Mouse (Mus musculus) mesoderm, embryonic 11.5 days (tissue): ENCODE data around the gene Mtmr12.
"Not testable (repeated sequence)": the region's sequence is repeated elsewhere in the genome, so short reads cannot be mapped to it uniquely, and the experiment has no call there.

Experiments
- DNase-seq: peaks from one replicate; pipeline ENCODE4 v3.0.0-alpha.2; 2012; ENCODE audit warnings: low read depth, low spot score

The Mtmr12 gene

GRCm38 (mm10) chr15:12211577-12211976 is 6.7 kb downstream of the Mtmr12 start:
- no peak for DNase-seq

- no peak for DNase-seq
These were observed 7.4 kb downstream of the Mtmr12 start for GRCm38 (mm10) chr15:12212266-12212665.

DNA sequence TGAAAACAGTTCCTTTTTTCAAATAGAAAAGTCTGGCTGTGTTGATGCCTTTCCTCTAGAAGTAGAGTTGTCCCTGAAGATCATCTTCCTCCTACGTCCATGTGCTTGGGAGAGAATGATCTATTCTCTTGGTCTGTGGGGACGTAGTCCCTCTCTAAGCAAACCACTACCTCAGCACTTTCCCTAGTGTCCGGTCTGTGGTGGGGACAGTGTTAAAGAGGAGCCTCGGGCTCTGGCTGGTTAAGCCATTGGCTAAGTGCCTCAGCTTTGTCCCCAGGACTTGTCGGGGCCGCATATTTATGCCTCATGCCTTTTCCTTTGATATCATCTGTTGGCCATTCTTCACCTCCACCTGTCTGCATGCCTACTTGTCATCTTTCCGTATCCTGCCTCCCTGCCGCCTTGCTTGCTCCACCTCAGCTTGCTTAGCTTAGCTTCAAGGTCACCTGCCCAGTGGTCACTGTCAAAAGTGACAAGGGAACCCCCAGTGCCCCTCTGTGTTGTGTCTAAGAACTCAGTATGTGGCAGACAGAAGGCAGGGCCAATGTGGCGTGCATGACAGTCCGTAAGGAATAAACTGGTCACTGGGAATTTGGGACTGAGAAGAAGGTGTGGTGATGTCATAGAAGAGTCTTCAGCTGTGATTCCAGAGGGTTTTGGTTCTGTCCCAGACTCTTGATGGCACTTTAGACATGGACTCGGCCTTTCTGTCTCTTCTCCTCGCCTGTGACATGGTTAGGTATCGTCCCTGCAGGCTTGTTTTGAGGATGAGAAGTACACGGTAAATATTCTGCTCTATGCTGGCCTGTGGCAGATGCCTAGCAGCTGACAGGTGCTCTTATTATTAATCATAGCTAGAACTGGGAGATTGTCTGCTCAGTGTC is 9.9 kb downstream of the Mtmr12 start:
- no peak for DNase-seq

- DNase-seq = no peak
These were observed 10.5 kb downstream of the Mtmr12 start for GRCm38 (mm10) chr15:12215415-12215718.

DNA sequence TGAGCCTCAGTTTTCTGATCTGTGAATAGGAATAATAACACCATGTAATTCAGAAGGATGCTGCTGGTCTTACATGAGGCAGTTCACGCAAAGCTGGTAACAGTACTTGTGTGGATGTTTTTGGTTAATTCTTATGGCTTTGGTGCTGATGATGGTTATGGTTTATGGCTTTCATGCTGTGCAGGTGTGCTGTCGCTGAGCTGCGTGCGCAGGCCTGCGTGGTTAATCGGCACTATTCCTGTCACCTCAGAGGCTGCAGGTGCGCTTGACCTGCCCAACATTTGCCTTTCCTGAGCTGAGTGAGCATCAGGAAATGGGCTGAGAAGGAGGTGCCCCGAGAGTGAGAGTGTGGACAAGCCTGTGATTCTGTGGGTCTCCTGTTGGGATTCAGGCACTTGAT is 11.3 kb downstream of the Mtmr12 start:
- no peak for DNase-seq

DNA sequence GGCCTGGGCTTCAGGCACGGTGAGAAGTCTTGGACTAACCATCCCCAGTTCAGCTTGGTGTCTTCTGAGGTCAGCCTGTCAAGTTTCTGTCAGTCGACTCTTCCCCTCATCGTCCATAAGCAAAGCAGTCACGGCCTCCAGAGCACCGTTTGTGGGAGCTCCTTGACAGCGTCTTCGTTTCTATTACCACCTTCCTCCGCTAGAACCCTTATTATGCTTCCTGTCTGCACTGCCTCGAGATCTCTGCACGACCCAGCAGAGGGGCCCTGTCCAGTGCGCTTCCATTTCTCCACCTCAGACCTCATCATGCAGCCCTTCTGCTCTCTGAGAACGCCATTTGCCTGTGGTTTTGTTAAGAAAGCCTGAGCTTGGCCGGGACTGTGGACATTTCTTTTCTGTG is 12.0 kb downstream of the Mtmr12 start:
- DNase-seq = no peak

- not testable (repeated sequence) for DNase-seq
These were observed 12.5 kb downstream of the Mtmr12 start for GRCm38 (mm10) chr15:12217332-12217731.

- DNase-seq = peak; percentile 57
These were observed 13.0 kb downstream of the Mtmr12 start for GRCm38 (mm10) chr15:12217849-12218248.

GRCm38 (mm10) chr15:12218583-12219382 is 14.0 kb downstream of the Mtmr12 start:
- no peak for DNase-seq

DNA sequence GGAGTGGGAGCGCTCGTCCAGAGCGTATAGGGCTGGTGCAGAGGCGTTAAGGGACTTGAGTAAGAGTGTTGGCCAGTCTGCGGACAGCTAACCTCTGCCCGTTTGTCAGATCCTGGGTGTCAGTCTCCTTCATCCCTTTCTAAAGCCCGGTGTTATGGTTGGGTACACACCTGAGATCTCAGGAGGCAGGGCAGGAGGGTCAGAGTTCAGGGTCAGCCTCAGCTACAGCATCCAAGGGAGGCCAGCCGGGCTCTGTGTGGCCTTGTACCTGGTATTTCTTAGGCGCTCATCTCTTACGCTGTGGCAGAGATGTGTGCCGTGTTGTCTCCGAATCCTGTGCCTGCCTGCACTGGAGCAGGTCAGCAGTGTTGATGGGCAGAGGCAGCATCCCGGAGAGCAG is 16.3 kb downstream of the Mtmr12 start:
- DNase-seq = no peak

GRCm38 (mm10) chr15:12222564-12223302 is 17.9 kb downstream of the Mtmr12 start:
- DNase-seq = no peak

GRCm38 (mm10) chr15:12223393-12223792 is 18.6 kb downstream of the Mtmr12 start:
- no peak for DNase-seq

- DNase-seq = no peak
These were observed 19.4 kb downstream of the Mtmr12 start for GRCm38 (mm10) chr15:12224239-12224638.

DNA sequence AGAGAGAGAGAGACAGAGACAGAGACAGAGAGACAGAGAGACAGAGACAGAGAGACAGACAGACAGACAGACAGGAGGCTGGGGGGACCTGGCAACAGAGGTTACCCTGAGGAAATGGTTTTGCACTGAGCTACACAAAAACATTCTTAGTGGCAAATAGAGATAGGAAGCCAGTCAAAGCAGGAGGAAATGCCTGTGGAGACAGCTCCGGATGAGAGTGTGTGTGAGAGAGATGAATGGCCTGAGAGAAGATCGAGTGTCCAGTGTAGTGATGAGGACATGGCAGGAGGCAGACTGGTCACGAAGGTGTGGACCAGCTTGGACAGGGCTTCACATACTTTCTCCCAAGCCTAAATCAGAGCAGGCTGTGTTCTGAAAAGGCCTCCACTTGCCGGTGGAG is 20.2 kb downstream of the Mtmr12 start:
- DNase-seq = no peak

- DNase-seq = no peak
These were observed 22.1 kb downstream of the Mtmr12 start for GRCm38 (mm10) chr15:12226908-12227307.

DNA sequence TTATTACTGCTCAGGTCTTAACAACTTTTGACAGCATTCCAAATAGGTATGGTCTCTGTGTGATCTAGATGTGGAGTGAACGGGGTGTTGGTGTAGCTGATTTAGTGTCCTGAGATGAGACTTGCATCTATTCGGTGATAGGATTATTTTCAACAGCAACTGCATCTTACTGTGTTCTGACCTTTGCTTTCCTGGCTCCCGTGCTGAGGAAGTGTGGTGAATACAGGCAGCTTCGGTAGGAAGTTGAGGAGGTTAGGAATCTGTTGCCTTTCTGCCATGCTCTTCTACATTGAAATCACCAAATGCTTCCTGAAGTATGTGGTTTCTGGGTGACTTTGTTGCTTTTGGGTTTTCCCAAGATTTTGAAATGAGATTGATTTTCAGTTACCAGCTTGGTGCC is 22.5 kb downstream of the Mtmr12 start:
- no peak for DNase-seq

GRCm38 (mm10) chr15:12229603-12230242 is 24.9 kb downstream of the Mtmr12 start:
- DNase-seq = no peak

DNA sequence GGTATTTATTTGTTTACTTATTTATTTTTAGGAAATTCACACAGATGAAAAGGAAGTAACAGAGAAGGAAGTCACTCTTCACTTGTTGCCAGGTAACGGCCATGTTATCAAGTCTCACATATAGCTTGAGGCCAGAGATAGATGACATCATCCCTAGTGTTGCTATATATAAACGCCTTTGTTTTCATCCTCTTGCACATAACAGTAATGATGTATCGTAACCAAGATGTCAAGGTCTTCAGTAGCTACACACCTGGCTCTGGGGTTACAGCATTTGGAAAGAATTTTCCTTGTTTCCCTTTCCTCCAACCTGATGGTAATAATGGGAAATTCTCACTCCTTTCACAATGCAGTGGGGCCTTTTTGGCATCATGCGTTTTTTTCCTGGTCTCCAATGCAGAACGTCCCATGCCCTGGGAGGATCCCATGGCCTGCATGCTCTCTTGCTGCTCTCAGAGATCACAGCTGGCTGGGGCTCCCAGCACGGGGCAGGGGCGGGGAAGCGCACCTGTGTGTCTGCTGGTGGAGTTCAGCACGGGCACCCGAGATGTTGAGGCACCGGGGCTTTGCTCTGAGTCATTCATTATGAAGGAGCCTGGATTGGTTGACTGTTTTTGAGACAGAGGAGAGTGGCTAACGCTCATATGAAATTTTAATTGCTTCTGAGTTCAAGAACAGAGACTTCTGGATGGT is 25.6 kb downstream of the Mtmr12 start:
- no peak for DNase-seq

DNA sequence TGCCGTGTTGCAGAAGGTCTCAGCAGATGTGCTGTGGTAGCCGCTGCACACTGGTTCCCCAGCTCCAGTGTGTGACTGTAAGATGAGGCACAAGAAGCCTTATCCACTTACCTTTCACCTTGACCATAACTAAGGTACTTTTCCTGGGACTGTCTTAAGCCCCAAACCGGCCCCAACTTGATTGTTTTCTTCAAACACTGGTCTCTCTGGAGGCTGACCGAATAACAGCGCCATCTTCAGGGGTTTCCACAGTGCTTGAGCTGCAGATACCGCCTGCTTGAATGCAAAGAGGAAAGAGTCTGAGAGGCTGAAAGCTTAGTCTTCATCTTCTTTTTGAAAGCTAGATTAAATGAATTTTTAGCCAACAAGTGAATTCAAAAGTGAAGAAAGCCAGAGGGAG is 26.6 kb downstream of the Mtmr12 start:
- no peak for DNase-seq

DNA sequence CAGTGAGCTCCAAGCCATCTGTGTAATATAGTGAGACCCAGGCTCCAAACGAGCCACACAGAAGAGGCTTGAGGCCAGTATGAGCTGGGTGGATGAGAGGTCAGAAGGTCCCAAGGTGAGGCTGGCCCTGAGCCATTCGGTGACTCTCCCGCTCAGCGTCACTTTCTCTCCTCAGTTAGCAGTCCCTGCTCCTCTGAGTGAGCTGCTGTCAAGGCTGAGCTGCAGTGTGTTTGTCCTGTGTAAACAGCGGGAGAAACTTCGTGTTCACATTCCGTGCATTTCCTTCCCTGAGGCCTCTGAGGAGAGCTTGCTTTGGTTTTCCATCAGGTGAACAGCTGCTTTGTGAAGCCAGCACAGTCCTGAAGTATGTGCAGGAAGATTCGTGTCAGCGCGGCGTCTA is 27.6 kb downstream of the Mtmr12 start:
- DNase-seq = no peak

- no peak for DNase-seq
These were observed 28.2 kb downstream of the Mtmr12 start for GRCm38 (mm10) chr15:12233021-12233420.
